Mouse (Mus musculus) E14TG2a.4 (cell line): ENCODE measurements around the gene Il27.
"Not testable (repeated sequence)": the region's sequence is repeated elsewhere in the genome, so short reads cannot be mapped to it uniquely, and the experiment has no call there.

Experiments
- H3K27me3 ChIP-seq: 2 replicates; pipeline ENCODE4 v1.6.1; 2014; ENCODE audit warnings: low read length, control low read depth; ENCODE audit not compliant: insufficient read depth
- H3K36me3 ChIP-seq: 2 replicates; pipeline ENCODE4 v1.6.1; 2014; ENCODE audit warnings: low read length, control low read depth; ENCODE audit not compliant: insufficient read depth
- H3K4me1 ChIP-seq: replicated peaks from 2 replicates; pipeline ENCODE4 v1.6.1; 2014; ENCODE audit warnings: low read depth, low read length, control low read depth
- H3K4me3 ChIP-seq: replicated peaks from 2 replicates; pipeline ENCODE4 v1.5.1; 2014; ENCODE audit warnings: mild to moderate bottlenecking, low read length
- H3K9me3 ChIP-seq: 2 replicates; pipeline ENCODE4 v1.6.1; 2014; ENCODE audit warnings: low read length, control low read depth
- CTCF ChIP-seq: conservative IDR thresholded peaks from 2 replicates; pipeline ENCODE4 v1.5.1; 2014; ENCODE audit warnings: low read length
- NANOG ChIP-seq: IDR thresholded peaks from 2 replicates; pipeline ENCODE4 v1.6.1; 2014; ENCODE audit warnings: borderline replicate concordance, low read length, mixed read lengths
- POU5F1 ChIP-seq: IDR thresholded peaks from 2 replicates; pipeline ENCODE4 v1.6.1; 2014; ENCODE audit warnings: low read length, borderline replicate concordance

Gene Il27

GRCm38 (mm10) chr7:126594862-126595561 is at the start of gene Il27:
Il27 (minus strand) TSS chr7:126594941.
- no peak for TF ChIP-seq POU5F1
- TF ChIP-seq NANOG: no peak
- TF ChIP-seq CTCF: no peak
- peaks cover 4% of the 10 kb centered on the region; the same call in 1 of the 2 replicates for H3K4me1 ChIP-seq
- H3K36me3 ChIP-seq: no peaks in the 10 kb centered on the region
- no peak within 1 kb of the TSS for H3K4me3 ChIP-seq
- H3K9me3 ChIP-seq: no peaks in the 10 kb centered on the region
- H3K27me3 ChIP-seq: peaks cover 53% of the 10 kb centered on the region

- no peaks in the 10 kb centered on the region for H3K9me3 ChIP-seq
- peaks cover 43% of the 10 kb centered on the region for H3K4me1 ChIP-seq
- H3K36me3 ChIP-seq: no peaks in the 10 kb centered on the region
- no peak for TF ChIP-seq CTCF
- no peak for TF ChIP-seq NANOG
- no peak for TF ChIP-seq POU5F1
- no peak overlapping the region for H3K4me3 ChIP-seq
- no peaks in the 10 kb centered on the region for H3K27me3 ChIP-seq
These were observed 49.6 kb upstream of the Il27 start for GRCm38 (mm10) chr7:126644345-126644744.

GRCm38 (mm10) chr7:126643244-126643617 is 48.5 kb upstream of the Il27 start:
- H3K27me3 ChIP-seq: not testable (repeated sequence)

GRCm38 (mm10) chr7:126642545-126643243 is 48.0 kb upstream of the Il27 start:
- Histone ChIP-seq H3K4me3 (no peak overlapping the region), H3K9me3 (no peaks in the 10 kb centered on the region), H3K27me3 (no peaks in the 10 kb centered on the region), H3K4me1 (peaks cover 37% of the 10 kb centered on the region), H3K36me3 (no peaks in the 10 kb centered on the region)
- no peak; the same call in 1 of the 2 replicates for TF ChIP-seq CTCF
- TF ChIP-seq POU5F1: no peak
- TF ChIP-seq NANOG: no peak

More at GRCm38 (mm10) chr7:126643244-126643617, 48.5 kb upstream of the Il27 start:
- peak; percentile 48 for TF ChIP-seq CTCF
- H3K9me3 ChIP-seq, H3K4me3 ChIP-seq, H3K36me3 ChIP-seq: not testable (repeated sequence)
- H3K4me1 ChIP-seq: peaks cover 37% of the 10 kb centered on the region

DNA sequence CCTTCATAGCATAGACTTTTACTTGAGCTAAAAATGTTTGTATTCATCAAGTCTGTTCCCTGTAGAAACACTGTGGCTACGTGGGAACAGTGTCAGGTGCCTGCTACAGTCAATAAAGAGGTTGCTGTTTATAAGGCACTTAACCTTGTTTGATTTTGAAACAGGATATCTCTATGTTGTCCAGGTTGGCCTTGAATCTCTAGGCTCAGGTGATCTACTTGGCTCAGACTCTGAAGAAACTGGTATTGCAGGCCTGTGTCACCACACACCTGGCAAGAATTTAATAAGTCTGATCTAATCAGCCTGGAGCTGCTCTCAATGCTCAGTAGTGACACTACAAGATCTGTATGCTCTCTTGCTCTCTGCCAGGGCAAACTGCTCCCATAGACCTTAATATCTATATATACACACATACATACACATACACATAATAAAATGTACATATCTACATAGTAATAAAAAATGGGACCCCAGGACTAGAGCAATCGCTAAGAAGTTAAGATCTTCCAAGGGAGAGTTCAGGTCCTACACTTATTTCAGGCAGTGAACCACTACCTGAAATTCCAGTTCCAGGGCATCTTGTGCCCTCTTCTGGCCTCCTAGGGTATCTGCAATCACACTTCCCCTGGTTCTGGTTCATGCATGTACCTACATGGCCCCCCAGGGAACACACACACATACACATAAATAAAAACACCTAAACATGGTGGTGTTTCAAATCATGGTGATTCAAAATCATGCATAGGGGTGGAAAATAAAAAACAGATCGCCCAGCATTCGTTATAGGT is 42.2 kb upstream of the Il27 start:
- Histone ChIP-seq H3K36me3 (no peaks in the 10 kb centered on the region), H3K9me3 (no peaks in the 10 kb centered on the region), H3K27me3 (no peaks in the 10 kb centered on the region), H3K4me1 (peaks cover 38% of the 10 kb centered on the region), H3K4me3 (no peak overlapping the region)
- no peak for TF ChIP-seq POU5F1
- peak; percentile 75 for TF ChIP-seq CTCF
- TF ChIP-seq NANOG: no peak

- Histone ChIP-seq H3K4me3 (no peak overlapping the region), H3K27me3 (no peaks in the 10 kb centered on the region), H3K36me3 (no peaks in the 10 kb centered on the region), H3K4me1 (peaks cover 38% of the 10 kb centered on the region), H3K9me3 (no peaks in the 10 kb centered on the region)
- TF ChIP-seq POU5F1: no peak
- TF ChIP-seq NANOG: no peak
- no peak for TF ChIP-seq CTCF
These were observed 40.6 kb upstream of the Il27 start for GRCm38 (mm10) chr7:126635375-126635774.

DNA sequence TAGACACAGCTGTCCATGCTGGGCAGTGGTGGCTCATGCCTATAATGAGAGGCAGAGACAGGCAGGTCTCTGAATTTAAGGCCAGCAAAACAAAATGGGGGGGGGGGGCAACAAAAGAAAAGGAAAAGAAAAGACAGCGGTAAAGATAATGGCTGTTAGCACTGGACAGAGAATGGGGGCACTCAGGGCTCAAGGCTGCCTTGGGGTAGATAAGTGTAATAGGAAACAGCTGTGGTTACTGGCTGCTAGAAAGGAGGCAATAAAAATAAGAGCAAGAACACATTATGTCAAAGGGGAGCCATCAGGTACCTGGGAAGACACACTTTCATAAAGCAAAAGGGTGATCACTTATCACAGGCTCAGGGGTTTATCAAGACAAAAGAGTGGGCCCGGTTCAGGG is 37.7 kb upstream of the Il27 start:
- Histone ChIP-seq H3K4me3 (no peak overlapping the region), H3K36me3 (no peaks in the 10 kb centered on the region), H3K27me3 (no peaks in the 10 kb centered on the region), H3K4me1 (peaks cover 50% of the 10 kb centered on the region), H3K9me3 (no peaks in the 10 kb centered on the region)
- TF ChIP-seq CTCF: no peak
- TF ChIP-seq NANOG: no peak
- TF ChIP-seq POU5F1: no peak

- no peak for TF ChIP-seq NANOG
- no peak for TF ChIP-seq CTCF
- no peak for TF ChIP-seq POU5F1
- Histone ChIP-seq H3K4me3 (no peak within 1 kb of the TSS), H3K9me3 (no peaks in the 10 kb centered on the region), H3K36me3 (no peaks in the 10 kb centered on the region), H3K27me3 (no peaks in the 10 kb centered on the region), H3K4me1 (peaks cover 53% of the 10 kb centered on the region)
These were observed 36.2 kb upstream of the Il27 start, which contains the start of gene Nupr1 for GRCm38 (mm10) chr7:126630824-126631518. Nupr1 (minus strand) TSS chr7:126630861.
